Mouse (Mus musculus) spleen, postnatal 4 days (tissue): Measurements from ENCODE around the gene Ranbp17.

Experiments
- DNase-seq, 2 experiments: peaks; one replicate each; pipeline ENCODE4 v3.0.0; 2022; ENCODE audit warnings: low spot score in 2 of 2

Gene Ranbp17

GRCm38 (mm10) chr11:33197673-33198072 lies 315.9 kb downstream of the Ranbp17 start:
- DNase-seq = no peak

DNA sequence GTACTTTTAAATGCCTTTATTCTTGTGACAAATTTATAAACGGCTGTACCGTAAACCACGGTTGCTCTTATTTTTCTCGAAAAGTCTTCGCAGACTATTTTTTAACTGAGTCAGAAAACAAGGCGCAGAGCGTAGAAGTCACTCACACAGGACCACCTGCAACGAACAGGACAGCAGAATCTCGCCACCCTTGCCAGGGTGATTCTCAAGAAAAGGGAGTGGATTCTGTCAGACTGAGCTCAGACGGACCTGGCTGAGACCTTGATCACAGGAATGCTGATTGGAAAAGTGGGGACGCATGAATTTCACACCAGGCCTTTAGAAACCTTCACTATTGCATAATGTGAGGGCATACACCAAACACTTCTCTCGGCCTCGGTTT lies 316.4 kb downstream of the Ranbp17 start:
- no peak for DNase-seq

GRCm38 (mm10) chr11:33196447-33197132 lies 317.0 kb downstream of the Ranbp17 start:
- no peak for DNase-seq

- no peak for DNase-seq
These were observed 317.8 kb downstream of the Ranbp17 start for GRCm38 (mm10) chr11:33195531-33196446.

- DNase-seq = no peak
These were observed 318.5 kb downstream of the Ranbp17 start for GRCm38 (mm10) chr11:33195061-33195460.

- DNase-seq = no peak
These were observed 319.9 kb downstream of the Ranbp17 start for GRCm38 (mm10) chr11:33193695-33194094.

- DNase-seq = no peak
These were observed 331.7 kb downstream of the Ranbp17 start for GRCm38 (mm10) chr11:33181804-33182203.

- DNase-seq = no peak
These were observed 332.8 kb downstream of the Ranbp17 start for GRCm38 (mm10) chr11:33180701-33181116.

DNA sequence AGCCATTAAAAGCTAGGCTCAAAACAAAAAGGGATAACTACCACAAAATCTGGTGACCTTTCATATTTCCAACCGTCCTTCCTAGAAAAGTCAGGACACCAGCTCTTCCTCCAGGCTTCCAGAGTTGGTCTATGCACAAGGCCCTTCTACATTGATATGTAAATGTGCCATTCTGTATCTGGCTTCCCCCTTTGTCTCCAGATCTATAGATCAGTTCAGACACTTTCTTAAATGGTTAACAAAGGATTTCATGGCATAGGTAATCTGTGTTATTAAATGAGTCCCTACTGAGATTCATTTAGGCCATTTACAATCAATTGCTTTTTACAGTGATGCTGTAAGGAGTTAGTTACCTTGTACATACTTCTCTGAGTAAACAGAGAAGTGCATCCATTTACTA lies 333.7 kb downstream of the Ranbp17 start:
- no peak for DNase-seq

- DNase-seq = no peak
These were observed 336.9 kb downstream of the Ranbp17 start for GRCm38 (mm10) chr11:33176525-33177245.

- DNase-seq = no peak
These were observed 337.8 kb downstream of the Ranbp17 start for GRCm38 (mm10) chr11:33175768-33176167.

GRCm38 (mm10) chr11:33170489-33170888 lies 343.1 kb downstream of the Ranbp17 start:
- peak; percentile 46 to 80 for DNase-seq

DNA sequence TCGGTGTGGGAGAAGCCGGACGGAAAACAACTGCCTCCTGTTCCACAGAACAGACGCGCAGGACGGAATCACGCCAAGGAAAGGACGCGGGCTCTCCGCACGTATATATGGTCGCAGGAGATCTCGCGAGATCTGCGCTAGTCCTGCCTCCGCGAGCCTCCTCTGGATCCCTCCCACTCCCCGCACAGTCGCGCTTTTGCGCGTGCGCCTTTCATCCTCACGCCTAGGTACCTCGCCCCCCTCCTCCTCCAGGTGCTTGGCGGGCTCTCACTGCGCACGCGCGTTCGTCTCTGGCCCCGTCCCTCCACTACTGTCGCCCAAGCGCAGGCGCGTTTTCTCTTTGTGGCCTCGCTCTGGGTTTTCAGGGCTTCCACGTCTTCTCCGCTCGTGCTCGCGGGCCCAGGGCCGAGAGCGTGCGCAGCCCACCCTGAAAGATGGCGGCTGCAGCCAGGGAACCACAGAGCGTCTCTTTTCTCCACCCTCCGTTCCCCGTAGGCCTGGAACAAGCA lies 350.5 kb downstream of the Ranbp17 start, which contains the start of gene Npm1:
TSS of gene Npm1 (minus strand) at position 209 of the 509 bp plus-strand sequence.
- peak; percentile 99 for DNase-seq

DNA sequence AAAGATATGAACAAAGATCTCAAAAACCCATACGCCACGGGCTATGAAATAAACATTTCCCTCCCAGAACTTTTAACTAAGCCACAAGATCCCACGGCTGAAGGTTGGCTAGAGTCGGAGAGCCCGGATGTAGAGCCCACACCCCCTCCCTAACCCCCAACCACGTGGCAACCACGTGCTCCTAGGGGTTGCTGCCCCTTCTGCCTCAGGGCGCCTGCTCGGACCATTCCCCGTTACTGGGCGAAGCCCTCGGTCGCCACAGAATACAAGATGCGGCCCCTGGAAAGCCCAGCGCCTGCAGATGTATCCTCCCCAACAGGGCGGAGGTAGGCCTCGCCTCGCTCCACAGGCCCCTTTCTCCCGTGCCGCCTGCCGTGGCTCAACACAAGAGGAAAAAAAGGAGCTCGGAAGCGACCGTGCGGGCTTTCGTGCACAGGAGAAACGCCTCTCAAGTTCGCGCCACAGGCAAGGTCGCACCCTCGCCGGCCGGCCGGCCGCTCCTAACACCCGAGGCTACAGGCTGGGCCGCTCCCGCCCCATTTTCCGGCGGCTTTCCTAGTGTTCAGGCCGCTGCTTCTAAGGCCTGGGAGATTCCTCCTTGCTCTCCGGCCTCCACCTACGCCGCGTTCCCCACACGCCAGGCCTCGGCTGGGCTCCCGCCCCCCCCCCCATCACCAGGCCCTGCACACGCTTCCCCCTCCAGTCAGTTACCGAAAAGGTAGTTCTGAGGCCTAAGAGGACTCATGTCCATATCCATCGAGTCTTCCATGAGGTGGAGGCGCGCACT lies 351.1 kb downstream of the Ranbp17 start:
- peak; percentile 56 to 78 for DNase-seq
